Mouse (Mus musculus): Measurements from ENCODE around the gene Lrrc3b.

DNA sequence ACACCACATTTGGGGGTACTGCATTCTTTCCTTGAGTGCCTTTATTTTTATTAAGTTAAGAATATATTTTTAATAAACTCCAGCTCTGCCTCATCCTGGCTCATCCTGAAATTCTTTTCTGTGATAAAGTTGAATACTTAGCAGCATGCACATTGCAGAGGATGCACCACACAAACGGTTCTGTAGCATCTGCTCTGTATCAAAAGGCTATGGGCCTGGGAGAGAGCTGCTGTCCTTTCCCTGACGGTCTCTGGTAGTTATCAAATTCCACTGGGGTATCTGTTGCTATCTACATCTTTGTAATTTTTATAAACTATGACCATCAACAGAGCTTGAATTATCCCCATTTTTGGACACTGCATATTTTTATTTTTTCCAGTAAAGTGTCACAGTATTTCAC is 105.7 kb downstream of the Lrrc3b start:
- TF ChIP-seq POLR2A (IDR thresholded peaks at IDR 0.05; ENCODE audit: control insufficient read depth, extremely low read depth, insufficient read depth, low read length, poor library complexity), result no peak
- TF ChIP-seq CTCF (IDR thresholded peaks at IDR 0.05; ENCODE audit: borderline replicate concordance, control insufficient read depth, extremely low read depth, insufficient read depth, low read length, poor library complexity), result no peak
